Mouse (Mus musculus): ENCODE measurements around the gene Syngap1. TPM values are rescaled to one million over a fixed set of nuclear protein-coding genes. Genes with fewer than 3 reads are reported as not detected.

The Syngap1 gene
- total RNA-seq, 2 experiments from 2014 or later = 20.8 to 23.8 TPM

DNA sequence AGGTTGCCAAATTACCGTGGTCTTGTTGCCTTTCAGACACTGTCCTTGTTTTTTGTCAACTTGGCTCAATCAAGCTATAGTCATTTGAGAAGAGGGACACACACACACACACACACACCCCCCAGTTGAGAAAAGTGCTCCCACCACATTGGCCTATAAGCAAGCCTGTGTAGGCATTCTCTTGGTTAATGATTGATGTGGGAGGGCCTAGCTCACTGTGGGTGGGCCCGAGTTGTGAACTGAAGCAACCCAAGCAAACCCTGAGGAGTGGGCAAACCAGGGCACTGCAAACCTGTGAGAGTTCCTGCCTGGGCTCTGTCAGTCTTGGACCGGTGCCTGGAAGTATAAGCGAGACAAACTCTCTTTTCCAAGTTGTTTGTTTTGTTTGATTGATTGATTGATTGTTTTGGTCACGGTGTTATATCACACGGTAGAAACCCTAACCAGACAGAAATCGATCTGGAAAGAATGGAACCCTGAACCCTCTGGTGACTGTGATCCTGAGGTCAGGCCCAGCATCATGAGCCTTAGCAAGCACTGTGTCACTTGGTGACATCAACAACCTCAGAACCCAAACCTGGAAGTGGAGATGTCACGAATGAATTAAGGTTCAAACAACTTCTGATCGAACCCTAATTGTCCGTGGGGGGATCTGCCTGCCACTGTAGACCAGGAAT, 44.6 kb downstream of the Syngap1 start:
- DNase-seq (ENCODE audit: low spot score in 2 of 2) = no peak

DNA sequence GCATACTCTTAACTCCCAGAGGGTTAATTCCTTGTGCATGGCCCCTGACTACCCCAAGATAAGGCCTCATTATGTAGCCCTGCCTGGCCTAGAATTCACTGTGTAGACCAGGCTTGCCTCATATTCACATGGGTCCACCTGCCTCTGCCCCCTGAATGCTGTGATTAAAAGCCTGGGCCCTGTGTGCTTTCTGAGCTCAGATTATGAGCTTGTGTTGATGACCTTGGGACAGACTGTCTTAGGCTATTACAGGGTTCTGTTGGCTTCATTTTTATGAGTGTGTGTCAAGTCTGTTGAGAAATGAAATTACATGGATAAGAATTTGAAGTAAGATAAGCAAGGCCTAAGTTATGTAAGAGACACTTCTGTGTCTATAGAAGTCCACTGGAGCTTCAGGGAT, 49.5 kb downstream of the Syngap1 start:
- DNase-seq (ENCODE audit: low spot score in 2 of 2) = no peak

DNA sequence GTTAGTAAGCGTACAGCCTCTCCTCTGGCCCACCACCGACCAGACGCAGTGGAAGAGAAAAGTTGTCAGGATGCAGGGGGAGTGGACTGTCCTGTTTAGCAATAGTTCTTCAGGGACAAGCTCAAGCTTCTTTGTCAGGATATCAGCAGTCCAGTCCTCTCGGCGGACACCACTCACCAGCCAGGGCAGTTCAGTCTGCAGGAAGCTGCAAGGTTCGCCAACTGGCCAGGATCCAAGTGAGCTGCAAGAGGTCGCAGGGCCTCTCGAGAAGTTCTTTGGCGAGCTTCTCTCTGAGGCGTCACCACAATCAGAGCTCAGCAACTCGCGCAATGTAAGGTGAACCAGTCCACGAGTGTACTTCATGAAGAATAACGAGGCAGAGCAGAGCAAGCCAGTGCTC, 53.4 kb downstream of the Syngap1 start:
- DNase-seq (ENCODE audit: low spot score in 2 of 2) = peak; percentile 43 to 64

DNA sequence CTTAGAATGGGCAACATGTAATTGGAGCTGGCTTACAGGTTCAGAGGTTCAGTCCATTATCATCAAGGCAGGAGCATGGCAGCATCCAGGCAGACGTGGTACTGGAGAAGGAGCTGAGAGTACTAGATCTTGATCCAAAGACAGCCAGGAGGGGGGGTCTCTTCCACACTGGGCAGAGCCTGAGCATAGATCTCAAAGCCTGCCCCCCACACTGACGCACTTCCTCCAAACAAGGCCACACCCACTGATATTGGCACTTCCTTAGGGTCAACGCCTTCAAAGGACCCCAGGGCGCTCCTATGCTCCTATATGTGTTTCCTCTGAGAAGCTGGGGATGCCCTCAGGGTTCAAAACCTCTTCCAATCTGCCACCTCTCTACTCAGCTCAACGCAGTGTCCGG, 54.0 kb downstream of the Syngap1 start:
- DNase-seq (ENCODE audit: low spot score in 2 of 2) = no peak

DNA sequence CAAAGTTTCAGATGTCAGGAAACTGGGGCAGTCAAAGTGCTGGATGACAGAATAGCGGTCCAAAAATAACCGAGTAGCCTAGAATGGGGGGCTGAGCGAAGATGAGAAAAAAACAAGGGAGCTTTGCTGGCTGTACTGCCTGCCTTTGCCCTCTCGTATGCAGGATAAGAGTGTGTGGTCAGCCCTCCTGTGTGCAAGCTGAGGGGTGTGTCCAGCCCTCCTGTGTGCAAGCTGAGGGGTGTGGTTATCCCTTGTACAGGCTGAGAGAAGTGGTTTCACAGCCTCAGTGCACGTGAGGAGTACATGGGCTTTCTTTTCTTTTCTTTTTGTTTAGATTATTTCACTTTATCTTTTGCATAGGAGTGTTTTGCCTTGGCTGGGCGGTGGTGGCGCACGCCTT, 54.5 kb downstream of the Syngap1 start:
- DNase-seq (ENCODE audit: low spot score in 2 of 2) = no peak

DNA sequence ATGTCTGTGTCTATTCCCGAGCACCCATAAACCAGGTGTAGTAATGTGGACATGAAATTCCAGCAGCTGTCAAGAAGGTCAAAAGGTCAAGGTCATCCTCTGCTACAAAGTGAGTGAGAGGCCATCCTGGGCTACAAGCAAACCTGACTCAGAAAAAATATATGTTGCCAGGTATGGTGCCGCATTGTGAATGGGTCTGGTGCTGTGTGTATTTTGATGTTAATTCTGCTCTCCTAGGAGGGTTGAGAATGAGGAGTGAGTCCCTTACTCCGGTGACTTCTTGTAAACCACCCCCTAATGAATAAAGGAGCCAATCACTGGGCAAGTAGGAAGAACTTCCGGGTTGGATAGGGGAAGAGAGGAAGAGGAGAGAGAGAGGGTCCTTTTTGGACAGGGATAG, 56.6 kb downstream of the Syngap1 start:
- no peak for DNase-seq (ENCODE audit: low spot score in 2 of 2)

DNA sequence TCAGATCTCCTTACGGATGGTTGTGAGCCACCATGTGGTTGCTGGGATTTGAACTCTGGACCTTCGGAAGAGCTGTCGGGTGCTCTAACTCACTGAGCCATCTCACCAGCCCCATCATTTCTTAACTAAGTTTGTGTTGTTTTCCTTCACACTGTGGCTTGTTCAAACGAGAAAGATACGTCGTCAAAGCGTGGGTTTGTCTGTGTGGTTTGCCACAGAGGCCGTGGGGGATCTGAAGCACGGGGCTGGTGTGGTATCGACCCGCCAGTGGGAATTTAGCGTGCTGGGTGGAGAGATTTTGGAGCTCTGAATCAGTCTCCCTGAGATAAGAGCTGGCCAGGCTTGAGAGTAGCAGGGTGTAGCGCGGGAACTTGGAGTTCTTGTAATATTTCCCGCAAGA, 57.2 kb downstream of the Syngap1 start:
- no peak for DNase-seq (ENCODE audit: low spot score in 2 of 2)

DNA sequence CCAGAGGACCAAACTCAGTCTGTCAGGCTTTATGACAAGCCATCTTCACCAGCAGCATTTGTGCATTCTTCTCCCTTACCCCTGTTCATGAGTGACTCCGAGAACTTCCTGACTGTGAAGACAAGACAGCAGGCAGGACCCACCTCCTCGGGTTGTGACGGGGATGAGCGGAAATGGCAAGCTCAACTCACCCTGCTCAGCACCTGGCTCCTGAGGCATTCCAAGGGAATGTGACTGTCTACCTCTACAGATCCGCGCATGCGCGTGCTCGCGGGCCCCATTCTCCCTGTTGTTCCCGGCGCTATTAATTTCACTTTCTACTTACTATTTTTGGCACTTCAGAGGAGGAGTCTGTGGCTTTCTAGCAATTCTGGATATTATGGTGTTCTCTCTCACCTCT, 58.9 kb downstream of the Syngap1 start:
- no peak for DNase-seq (ENCODE audit: low spot score in 2 of 2)

DNA sequence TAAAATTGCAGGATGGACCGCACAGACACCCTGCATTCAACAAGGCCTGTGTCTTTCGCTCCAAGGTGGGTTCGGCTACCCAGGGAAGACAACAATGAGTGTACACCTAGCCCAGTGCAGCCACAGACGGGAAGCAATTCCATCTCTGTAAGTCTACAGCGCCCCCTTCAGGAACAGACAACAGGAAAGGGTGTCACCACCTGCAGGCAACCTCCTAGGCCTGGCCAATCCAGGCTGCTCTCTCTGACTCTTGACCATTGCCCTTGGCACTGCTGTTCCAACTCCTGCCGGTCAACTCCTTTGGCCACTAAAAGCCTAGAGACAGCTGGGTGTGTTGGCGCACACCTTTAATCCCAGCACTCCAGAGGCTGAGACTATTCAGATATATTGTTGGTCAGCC, 60.1 kb downstream of the Syngap1 start:
- no peak for DNase-seq (ENCODE audit: low spot score in 2 of 2)

DNA sequence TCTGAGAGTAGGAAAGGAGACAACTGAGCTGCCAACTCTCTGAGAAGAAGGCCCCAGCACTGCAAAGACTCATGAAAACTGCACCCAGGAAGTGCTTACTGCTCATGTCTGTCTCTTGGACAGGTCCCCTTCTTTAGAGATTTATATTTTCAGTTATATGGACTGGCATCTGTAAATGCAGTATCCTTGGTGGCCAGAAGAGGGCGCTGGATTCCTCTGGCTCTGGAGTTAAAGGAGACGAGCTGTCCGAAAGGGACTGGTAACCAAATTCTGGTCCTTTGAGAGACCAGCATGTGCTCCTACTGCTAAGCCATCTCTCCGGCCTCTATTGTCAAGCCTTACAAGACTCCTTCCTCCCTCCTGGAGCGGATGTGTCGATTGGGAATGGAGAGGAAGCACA, 60.8 kb downstream of the Syngap1 start:
- no peak for DNase-seq (ENCODE audit: low spot score in 2 of 2)

DNA sequence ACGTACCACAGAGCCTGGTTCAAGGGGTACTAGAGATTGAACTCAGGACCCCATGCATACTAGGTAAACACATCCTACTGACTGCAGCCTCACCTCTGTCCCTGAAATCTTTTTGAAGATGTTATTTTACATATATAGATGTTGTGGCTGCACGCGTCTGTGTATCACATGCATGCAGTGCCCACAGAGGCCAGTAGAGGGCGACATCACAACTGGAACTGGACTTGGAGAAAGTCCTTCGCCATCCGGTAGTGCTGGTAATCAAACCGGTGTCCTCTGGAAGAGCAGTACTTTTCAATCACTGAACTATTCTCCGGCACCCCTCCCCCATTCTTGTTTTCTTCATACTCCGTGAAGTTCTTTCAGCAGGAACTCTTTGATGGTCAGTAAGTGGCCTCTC, 63.4 kb downstream of the Syngap1 start:
- DNase-seq (ENCODE audit: low spot score in 2 of 2) = peak in 1 of 2 experiments; percentile 59

DNA sequence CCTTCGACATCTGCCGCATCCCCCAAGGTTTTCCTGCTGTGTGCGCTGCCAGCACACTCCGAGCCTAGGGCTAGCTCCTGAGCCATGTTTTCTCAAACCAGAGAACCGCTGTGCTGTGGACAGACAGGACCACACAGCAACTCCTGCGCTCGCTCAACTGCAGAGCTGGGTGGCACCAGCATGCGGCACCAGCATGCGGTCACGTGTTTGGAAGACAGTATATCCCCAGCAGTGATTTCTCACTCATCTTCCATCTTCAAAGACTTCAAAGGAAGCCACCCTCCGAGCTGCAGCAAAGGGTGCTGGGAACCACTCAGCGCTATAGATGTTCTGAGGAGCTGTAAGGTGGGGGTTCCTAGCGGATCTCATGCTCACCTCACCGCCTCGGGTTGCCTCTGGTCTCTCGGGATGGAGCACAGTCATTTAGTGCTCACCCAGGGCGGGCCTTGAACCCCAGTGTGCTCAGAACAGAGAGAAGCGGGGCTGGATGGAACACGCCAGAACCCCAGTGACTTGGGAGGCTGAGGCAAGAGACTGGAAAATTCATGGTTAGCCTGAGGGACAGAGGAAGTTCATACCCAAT, 63.9 kb downstream of the Syngap1 start:
- no peak for DNase-seq (ENCODE audit: low spot score in 2 of 2)

DNA sequence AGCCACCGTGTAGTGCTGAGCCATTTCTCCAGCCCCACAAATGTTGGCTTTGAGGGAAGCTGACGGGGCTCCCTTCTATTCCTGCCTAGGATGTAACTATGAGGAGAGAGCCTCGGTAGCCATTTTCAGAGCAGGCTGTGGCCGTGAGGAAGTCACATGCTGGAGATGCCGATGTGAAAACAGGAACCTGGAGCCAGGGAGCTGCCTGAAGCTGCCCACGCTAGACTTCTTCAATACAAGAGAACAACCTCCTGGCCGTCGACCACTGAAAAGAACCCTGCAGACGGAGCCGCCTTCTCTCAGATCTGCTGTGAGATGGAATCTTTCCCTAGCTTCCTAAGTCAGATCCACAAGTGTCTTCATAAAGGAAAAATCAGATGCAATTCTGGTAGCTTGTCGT, 64.6 kb downstream of the Syngap1 start:
- DNase-seq (ENCODE audit: low spot score in 2 of 2) = no peak

DNA sequence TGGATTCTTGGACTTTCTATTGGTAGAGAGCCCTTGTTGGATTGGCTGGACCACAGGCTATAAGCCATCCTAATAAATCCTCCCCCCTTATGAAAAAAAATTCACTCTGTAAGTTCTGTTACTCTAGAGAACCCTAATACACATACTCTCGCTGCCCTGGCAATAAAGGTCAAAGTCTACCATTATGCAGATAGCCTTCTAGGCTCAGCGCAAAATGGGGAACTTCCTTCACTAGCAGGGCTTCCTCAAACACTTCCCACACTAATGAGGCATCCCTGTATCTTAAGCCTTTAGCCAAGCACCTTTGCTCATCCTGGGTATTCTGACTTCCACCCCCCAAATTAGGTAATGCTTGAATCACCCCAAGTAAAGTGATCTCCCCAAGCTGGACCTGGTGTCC, 67.2 kb downstream of the Syngap1 start:
- no peak for DNase-seq (ENCODE audit: low spot score in 2 of 2)

DNA sequence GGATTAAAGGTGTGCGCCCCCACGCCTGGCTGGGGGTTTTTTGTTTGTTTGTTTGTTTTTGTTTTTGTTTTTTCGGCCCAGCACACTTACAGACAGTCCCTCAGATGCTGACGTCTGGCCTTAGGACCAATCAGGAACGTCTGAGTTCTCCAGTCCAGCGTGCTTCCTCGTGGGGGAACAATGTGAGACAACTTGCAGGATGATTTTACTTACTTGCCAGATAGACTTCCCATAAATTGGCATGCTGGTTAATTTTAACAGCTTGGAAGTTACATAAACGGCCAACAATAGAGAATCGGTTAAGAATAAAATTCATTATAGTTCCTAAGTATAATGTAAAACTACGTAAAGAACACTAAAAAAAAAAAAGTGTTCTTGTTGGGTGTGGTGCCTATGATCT, 70.1 kb downstream of the Syngap1 start:
- DNase-seq (ENCODE audit: low spot score in 2 of 2) = no peak

DNA sequence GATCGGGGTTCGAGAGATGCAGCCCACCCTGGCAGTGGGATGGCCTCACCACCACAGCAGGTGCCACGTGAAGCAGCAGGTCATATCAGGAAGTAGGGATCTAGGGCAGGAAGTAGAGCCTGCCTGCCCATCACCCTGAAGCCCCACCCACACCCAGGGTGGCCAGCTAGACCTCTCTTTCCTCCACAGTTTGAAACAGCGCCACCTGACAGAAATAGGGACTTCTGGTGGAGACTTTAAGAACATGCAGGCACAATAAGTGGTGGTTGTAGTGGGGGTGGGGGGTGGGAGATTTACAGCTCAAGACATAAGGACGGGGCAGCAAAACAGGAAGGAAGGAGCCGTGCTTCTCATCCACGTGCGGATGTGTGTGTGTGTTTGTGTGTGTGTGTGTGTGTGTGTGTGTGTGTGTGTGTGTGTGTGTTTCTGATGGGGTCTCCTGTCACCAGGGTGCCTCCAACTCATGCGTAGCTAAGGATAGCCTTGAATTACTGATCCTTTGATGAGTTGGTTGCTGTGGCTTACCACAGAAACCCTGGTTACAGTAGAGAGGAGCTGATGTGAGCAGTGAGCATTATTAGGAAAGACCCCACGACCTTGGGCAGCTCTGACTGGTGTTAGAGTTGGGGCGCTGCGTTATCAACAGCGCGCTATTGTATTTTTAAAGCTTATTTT, 71.1 kb downstream of the Syngap1 start:
- DNase-seq (ENCODE audit: low spot score in 2 of 2) = no peak

DNA sequence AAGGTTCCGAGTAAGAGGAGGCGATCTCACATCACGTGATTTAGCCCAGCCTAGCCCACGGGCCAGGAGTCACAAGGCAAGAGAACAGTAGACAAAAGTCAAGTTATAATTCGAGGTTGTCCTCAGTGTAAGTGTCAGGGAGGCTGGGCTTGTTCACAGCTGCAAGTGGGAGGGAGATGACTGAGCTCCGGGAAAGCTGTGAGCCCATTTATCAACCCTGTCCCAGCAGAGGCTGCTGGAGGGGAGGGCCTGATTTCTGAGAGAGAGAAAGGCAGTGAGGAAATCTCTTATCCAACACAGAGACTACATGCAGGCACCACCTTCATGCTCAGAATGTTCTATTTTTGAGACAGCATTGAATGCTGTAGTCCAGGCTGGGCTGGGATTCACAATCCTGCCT, 71.9 kb downstream of the Syngap1 start:
- no peak for DNase-seq (ENCODE audit: low spot score in 2 of 2)

DNA sequence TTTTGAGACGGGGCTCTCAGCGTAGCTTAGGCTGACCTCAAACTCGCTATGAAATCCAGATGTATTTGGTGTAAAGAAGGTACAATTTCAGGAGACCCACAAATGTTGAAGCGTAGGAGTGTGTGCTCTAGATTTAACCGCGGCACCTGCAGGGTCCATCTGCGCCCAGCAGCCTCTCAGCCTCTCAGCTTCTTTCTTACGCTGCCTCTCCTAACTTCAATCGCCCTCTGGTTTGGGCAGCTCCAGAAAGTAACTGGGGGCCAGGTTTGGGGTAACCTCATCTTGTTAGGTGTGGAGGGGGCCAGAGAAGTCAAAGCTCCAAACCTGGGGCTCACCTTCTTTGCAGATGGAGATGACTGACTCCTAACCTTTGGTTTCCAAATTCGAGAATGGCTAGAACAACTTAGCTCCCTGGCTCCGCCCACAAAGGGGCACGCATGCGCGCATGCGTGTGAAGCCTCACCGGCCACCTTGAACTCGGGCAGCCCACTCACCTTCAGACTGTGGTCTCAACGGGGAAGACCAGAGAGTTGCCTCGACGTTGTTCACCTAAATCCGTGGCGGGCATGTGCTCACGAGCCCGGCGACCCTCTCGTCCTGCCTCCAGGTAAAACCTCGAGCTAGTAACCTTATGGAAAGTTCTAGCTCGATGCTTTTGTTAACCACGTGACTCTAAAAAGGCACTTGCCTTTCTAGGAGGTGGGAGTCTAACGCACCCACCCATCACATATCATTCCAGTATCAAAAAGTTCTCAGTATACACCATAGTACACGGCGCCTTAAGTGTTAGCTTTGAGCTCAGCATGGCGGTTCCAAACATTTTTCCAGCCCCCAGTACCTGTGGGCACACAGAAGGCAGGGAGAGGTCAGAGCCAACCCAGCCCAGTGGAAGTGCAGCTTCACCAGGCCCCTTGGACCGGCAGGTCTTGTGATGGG, 76.8 kb downstream of the Syngap1 start:
- peak; percentile 69 to 84 for DNase-seq (ENCODE audit: low spot score in 2 of 2)

DNA sequence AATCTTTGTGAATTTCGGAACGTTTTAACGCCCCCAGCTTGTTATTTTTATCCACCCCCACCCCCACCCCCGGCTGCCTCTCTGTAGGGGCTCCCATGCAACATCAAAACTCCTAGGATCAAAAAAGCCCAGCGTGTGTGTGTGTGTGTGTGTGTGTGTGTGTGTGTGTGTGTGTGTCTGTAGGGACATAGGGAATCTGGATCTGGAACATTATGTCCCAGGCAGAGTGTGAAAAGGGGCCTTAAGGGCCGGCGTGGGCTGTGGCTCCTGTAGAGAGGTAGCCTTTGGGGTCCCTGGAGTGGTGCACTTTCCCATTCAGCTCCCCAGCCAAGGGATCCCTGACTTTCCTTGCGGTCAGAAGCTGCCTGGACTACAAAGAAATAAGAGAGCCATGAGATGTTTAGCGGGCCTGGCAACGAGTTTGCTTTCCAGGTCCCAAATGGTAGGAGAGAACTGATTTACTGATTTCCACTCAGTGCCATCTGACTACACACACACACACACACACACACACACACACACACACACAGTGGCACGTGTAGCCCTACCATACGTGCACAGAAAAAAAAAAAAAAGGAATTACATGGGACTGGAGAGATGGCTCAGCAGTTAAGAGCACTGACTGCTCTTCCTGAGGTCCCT, 77.6 kb downstream of the Syngap1 start:
- DNase-seq (ENCODE audit: low spot score in 2 of 2) = peak in 1 of 2 experiments; percentile 8

DNA sequence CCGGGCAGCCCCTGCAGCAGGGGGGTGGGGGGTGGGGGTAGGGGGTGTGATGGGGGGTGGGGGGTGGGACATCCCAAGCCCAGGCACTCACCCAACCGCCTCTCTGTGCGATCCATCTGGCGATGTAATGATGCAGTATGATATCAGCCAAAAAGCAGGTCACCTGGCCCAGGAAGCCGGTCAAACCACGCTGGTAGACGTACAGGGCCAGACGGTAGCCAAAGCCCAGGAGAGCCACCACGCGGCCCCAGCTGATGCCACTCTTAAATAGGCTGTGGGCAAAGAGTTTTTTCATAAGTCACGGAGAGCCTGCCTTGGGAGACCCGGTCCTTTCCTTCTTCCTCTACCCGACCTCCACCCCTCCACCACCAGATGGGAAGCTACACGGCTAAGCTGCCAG, 80.0 kb downstream of the Syngap1 start:
- DNase-seq (ENCODE audit: low spot score in 2 of 2) = no peak

DNA sequence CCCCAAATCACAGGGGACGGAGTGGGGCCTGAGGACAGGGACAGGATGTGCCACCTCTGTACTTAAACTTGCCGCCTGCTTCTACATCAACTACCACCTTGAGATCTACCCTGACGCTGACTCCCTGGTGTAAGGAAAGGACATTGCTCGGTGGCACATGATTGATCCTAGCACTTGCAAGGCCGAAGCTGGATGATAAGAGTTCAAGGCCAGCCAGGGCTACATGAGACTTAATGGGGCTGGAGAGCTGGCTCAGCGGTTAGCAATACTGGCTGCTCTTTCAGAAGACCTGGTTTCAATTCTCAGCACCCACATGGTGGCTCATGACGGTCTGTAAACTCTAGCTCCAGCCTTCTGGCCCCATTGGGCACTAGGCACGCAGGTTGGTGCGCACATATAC, 80.7 kb downstream of the Syngap1 start:
- no peak for DNase-seq (ENCODE audit: low spot score in 2 of 2)
